Mouse (Mus musculus) thymus, postnatal 14 days (tissue): ENCODE measurements around the gene Hip1r.

Source experiments
- DNase-seq: peaks from one replicate; pipeline ENCODE4 v3.0.0; 2021

Gene Hip1r

GRCm38 (mm10) chr5:123997811-123998210 is 24.4 kb downstream of the Hip1r start:
- DNase-seq = no peak

GRCm38 (mm10) chr5:123998370-123998769 is 24.9 kb downstream of the Hip1r start:
- DNase-seq = no peak

DNA sequence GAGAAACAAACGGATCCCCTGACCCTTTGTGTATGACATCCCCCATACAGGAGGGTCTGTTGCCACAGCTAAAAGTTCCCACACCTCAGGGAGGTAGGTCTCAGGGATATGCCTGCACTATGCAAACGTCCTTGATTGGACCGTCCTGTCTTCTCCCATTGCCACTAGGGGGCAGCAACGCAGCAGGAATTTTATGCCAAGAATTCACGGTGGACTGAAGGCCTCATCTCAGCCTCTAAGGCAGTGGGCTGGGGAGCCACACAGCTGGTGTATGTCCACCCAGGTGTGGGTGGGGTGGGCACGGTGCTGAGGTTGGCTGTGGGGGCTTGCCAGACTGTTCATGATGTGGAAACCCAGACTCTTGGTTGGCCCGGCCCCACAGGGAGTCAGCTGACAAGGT is 27.4 kb downstream of the Hip1r start:
- DNase-seq = peak; percentile 91

GRCm38 (mm10) chr5:124001274-124001673 is 27.8 kb downstream of the Hip1r start:
- DNase-seq = no peak

- DNase-seq = no peak
These were observed 29.4 kb downstream of the Hip1r start for GRCm38 (mm10) chr5:124002876-124003275.

DNA sequence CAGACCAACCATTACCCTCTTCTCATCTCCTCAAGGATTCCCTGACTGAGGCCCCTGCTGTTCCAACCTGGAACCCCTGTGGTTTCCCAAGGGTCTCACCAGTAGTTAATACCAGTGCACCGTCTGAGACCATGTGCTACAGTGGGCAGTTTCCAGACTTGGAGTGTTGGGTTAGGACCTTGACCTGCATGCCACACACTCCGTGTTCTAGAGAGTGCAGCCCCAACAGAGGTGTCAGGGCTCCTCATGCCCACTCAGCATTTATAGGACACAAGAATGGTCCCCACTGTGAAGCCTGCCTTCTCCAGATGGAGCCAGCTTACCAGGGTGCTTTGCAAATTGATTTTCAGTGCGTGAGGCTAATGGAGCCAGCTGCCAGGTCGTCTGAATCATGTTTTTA is 29.9 kb downstream of the Hip1r start:
- DNase-seq = no peak

- peak; percentile 65 for DNase-seq
These were observed 31.1 kb downstream of the Hip1r start for GRCm38 (mm10) chr5:124004356-124005150.

DNA sequence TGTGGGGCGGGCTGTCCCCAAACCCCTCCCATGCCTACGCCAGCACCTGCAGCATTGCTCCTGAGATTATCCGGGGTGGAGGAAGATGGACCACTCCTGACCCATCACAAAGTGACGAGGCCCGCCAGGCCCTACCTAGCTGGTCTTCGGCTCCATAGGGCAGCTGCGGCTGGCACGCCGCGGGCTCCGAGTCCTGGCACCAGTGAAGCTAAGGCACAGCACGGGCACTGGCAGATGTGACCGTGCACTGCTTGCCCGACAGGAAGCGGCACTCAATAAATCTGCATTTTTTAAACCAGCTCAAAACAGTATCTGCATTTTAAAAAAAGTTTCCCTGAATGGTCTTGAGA is 31.7 kb downstream of the Hip1r start:
- no peak for DNase-seq

DNA sequence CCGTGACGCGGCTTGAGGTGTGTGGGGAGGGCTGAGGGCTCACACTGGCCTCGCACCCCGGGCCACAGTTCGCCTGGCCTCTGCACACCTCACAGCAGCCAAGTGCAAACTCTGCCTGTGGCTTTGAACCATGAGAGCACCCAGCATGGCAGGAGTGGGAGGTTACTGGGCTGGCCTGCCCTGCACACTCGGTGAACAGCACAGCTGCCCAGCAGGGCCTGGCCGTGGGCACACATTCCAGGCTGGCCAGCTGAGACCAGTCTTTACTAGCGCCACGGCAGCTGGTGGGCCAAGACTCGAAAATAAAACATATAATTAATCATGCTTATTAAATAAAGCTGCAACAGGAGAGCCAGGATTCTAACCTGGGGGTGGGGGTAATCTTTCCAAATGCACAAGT is 32.2 kb downstream of the Hip1r start:
- DNase-seq = no peak

DNA sequence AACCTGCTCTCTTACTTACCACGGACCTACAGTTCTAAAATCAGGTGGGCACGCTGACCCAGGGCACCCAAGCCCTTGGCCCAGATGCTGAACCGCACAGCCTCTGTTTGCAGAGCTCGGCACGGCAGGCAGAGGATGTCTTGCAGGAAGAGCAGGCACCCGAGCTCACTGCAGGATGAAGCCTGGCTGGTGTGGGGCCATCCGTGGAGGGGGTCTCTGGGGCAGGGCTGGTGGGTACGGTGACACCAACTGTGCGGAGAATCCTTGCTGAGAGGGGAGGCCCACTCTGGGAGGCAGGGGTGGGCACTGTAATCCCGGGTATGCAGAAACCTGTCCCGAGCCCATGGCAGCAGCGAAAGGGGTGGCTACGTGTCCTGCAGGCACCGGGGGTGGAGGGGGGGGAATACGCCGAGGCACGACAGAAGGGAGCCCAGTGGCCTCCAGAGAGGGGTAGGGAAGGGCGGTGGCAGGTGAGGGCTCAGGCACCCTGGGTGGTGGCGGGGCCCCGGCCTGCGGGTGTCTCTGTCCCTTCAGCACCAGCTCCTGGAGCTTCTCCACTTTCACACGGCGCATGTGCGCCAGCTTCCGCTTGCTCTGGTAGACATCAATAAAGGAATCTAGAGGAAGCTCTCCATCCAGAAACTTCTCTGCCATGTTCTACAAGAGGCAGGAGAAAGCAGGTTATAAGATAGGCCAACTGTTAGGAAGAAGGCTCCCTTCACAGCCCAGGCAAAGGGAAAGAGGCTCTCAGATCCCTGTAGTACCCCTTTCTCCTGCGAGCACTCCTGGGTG is 32.9 kb downstream of the Hip1r start:
- no peak for DNase-seq

DNA sequence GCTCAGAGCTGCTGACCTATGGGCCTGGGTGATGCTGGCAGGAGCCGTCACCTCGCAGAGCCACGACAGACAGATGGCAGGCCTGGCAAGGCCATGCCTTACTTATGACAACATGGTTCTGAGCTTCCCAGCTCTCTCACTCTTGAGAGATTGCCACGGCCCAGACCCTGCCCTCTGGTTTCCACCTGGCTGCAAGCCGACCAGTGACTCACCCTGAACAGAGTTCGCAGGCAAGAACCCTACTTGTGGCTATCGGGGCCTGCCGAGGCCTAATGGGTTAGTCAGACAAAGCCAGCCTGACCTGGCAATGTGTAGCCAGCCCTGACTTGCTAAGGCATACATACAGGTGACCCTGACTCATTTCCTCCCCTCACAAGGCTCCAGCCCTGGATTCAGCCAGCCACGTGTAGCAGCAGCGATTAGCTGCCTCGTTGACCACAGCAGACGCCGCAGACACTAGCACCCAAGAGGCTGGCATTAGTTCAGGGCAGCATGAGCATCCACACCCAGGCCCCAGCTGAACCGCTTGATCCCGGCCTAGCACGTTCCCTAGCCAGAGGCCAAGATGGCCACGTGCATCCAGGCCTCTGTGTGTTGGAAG is 33.6 kb downstream of the Hip1r start:
- no peak for DNase-seq

DNA sequence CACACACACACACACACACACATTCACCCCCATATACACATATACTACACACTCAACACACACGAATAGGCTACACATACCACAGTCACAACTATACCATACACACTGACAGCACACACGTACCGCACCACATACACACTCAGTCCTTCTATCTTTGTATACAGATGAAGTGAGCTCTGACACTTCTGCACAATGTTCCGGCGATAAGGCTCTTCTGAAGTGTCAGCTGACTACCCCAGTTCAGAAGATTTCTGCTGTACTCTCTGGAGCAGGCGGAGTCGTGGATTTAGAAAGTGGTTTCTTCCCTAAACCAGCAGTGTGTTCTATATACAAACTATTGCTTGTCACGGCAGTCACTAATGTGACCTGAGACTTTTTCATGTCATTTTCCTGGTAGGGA is 36.6 kb downstream of the Hip1r start:
- DNase-seq = no peak

- DNase-seq = no peak
These were observed 37.7 kb downstream of the Hip1r start for GRCm38 (mm10) chr5:124010910-124011655.

- DNase-seq = no peak
These were observed 38.5 kb downstream of the Hip1r start for GRCm38 (mm10) chr5:124011927-124012326.

- no peak for DNase-seq
These were observed 39.5 kb downstream of the Hip1r start for GRCm38 (mm10) chr5:124012885-124013284.

DNA sequence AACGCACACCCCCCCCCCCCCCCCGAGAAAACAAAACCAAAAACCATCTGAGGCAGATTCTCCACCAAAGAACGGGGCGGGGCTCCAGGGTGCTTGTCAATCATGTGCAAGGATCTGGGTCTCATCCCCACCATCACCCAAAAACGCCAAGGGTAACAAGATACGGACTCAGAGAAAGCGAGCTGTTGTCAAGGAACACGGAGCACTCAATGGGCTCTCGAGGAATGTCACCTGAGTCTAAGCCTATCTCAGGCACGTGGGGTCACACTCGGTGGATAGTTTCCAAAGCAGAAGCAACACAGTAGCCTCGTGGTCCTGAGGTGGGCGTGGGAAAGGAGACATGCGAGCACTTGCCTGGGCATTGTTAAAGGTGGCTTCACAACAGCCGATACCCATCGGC is 40.3 kb downstream of the Hip1r start:
- no peak for DNase-seq

- DNase-seq = no peak
These were observed 40.8 kb downstream of the Hip1r start for GRCm38 (mm10) chr5:124014180-124014579.

DNA sequence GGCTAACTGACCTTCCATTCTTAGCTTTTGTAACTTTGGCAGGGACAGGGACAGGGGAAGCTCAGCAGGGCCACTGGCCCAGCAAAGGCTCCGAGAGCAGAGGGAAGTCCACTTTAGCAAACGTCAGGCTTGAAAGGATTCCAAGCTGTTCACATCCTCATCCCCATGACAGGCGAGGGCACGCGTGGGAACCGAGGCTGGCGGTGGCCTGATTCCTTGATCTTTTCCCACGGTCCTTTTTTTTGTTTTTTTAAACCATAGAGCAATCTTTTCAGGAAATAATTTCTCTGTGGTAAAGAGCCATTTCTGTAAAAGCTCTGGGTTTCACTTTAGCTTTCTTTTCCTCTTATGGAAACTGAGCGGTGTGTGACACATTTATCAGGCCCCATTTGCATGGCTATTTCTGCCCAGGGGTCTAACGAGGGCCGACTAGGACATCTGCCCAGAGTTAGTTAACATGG is 41.4 kb downstream of the Hip1r start:
- no peak for DNase-seq

DNA sequence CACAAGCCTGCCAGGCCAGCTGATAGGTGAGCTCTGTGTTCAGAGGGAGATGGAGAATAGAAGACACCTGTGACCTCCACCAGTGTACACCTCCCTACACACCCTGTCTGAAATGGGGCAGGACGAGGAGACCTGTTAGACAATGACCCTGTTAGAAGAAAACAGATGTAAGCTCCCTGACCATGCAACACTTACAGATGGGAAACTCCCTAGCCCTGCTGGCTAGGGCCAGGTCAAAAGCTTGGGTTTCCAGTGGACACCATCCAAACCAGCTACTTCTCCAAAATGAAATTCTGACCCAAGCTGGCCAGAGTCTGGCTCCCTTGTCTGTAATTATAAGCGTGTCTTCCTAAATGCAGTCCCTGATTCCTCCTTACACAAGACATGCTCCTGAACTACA is 42.3 kb downstream of the Hip1r start:
- no peak for DNase-seq

DNA sequence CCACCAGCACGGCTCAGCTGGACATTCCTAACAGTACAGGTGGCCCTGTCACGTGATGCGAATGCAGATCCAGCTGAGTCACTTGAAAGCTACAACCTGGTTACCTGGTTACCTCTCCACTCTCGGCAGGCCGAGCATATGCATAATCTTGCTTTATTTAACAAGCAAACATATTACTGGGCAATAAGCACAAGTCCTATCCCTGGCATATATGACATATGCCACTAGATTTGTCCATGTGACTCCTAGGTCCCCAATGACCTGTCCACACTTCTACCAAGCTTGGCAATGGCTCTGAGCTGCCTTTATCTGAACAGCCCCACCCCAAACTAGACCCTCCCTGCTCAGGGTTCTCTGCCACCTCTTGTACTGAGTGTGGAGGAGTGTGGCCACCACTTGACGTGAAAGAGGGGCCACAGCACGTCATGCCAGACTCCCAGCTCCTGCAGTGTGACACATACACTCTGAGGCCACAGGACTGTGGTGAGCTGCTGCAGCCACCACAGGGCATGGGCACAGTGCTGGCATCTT is 42.9 kb downstream of the Hip1r start:
- no peak for DNase-seq

- DNase-seq = no peak
These were observed 44.5 kb downstream of the Hip1r start for GRCm38 (mm10) chr5:124017941-124018340.

- DNase-seq = no peak
These were observed 45.2 kb downstream of the Hip1r start for GRCm38 (mm10) chr5:124018651-124019050.
